Mouse (Mus musculus) testis, postnatal 10 days (tissue): ENCODE results near the gene Ift81.

Experiments
- DNase-seq: peaks from one replicate; pipeline ENCODE4 v3.0.0; 2021; ENCODE audit warnings: low spot score

Gene Ift81

GRCm38 (mm10) chr5:122625565-122626252 lies 11.4 kb upstream of the Ift81 start:
- no peak for DNase-seq

- DNase-seq, result no peak
These were observed 10.7 kb upstream of the Ift81 start for GRCm38 (mm10) chr5:122624952-122625479.

GRCm38 (mm10) chr5:122623861-122624260 lies 9.5 kb upstream of the Ift81 start:
- no peak for DNase-seq

GRCm38 (mm10) chr5:122622526-122622925 lies 8.2 kb upstream of the Ift81 start:
- DNase-seq, result no peak

GRCm38 (mm10) chr5:122621376-122621886 lies 7.1 kb upstream of the Ift81 start:
- DNase-seq, result peak; percentile 72

- no peak for DNase-seq
These were observed 5.5 kb upstream of the Ift81 start for GRCm38 (mm10) chr5:122619686-122620296.

GRCm38 (mm10) chr5:122617718-122618117 lies 3.4 kb upstream of the Ift81 start:
- DNase-seq, result no peak

- DNase-seq, result no peak
These were observed 2.7 kb downstream of the Ift81 start for GRCm38 (mm10) chr5:122611651-122612050.

GRCm38 (mm10) chr5:122604894-122605293 lies 9.4 kb downstream of the Ift81 start:
- no peak for DNase-seq

GRCm38 (mm10) chr5:122602233-122602632 lies 12.1 kb downstream of the Ift81 start:
- DNase-seq, result peak; percentile 60

GRCm38 (mm10) chr5:122595470-122595869 lies 18.8 kb downstream of the Ift81 start:
- no peak for DNase-seq

- no peak for DNase-seq
These were observed 24.4 kb downstream of the Ift81 start for GRCm38 (mm10) chr5:122589891-122590290.

- DNase-seq, result no peak
These were observed 28.8 kb downstream of the Ift81 start for GRCm38 (mm10) chr5:122585546-122585945.

GRCm38 (mm10) chr5:122584093-122584492 lies 30.2 kb downstream of the Ift81 start:
- no peak for DNase-seq

GRCm38 (mm10) chr5:122576683-122577329 lies 37.5 kb downstream of the Ift81 start:
- no peak for DNase-seq

GRCm38 (mm10) chr5:122572001-122572400 lies 42.3 kb downstream of the Ift81 start:
- no peak for DNase-seq

- DNase-seq, result no peak
These were observed 47.7 kb downstream of the Ift81 start for GRCm38 (mm10) chr5:122566626-122567025.

- no peak for DNase-seq
These were observed 53.7 kb downstream of the Ift81 start for GRCm38 (mm10) chr5:122560654-122561053.

- DNase-seq, result no peak
These were observed 56.2 kb downstream of the Ift81 start for GRCm38 (mm10) chr5:122558127-122558526.

- DNase-seq, result no peak
These were observed 59.2 kb downstream of the Ift81 start for GRCm38 (mm10) chr5:122555107-122555506.

- no peak for DNase-seq
These were observed 61.7 kb downstream of the Ift81 start for GRCm38 (mm10) chr5:122552638-122553037.

GRCm38 (mm10) chr5:122550460-122550859 lies 63.9 kb downstream of the Ift81 start:
- DNase-seq, result no peak

GRCm38 (mm10) chr5:122548671-122549070 lies 65.6 kb downstream of the Ift81 start:
- DNase-seq, result no peak
